Mouse (Mus musculus) left cerebral cortex, adult 2 months (tissue): ENCODE measurements around the gene Taf13. TPM values are rescaled to one million over a fixed set of nuclear protein-coding genes. Genes with fewer than 3 reads are reported as not detected.
A peak's percentile ranks its signal among the peaks of the same experiment; 100 is the strongest.

Source experiments
- DNase-seq, 2 experiments: peaks; one replicate each; pipeline ENCODE4 v3.0.0; 2021 to 2022; ENCODE audit warnings: low spot score in 2 of 2, mixed read lengths in 1 of 2; ENCODE audit errors: extremely low spot score in 1 of 2
- H3K27ac ChIP-seq: fragments of 200-600 bp; 2 replicates; pipeline ENCODE4 v1.8.1; 2022
- H3K4me3 ChIP-seq: fragments of 200-600 bp; 2 replicates; pipeline ENCODE4 v1.8.1; 2022
- CTCF ChIP-seq: fragments of 200-600 bp; IDR thresholded peaks from 2 replicates; pipeline ENCODE4 v1.8.1; 2022; ENCODE audit warnings: antibody characterized with exemption, mild to moderate bottlenecking, moderate library complexity
- intact Hi-C: fragments of 180-260 bp; cut with DNase I; formaldehyde crosslinking; loops from one replicate; pipeline ENCODE4 v1.15.1; 2025
- microRNA-seq, 2 experiments: library from miRNA; unstranded; fragments of <30 nt; microRNA quantifications; one replicate each; pipeline ENCODE4 v1.2.0; 2021
- total RNA-seq, 2 experiments: library from RNA; stranded (reverse); gene quantifications; 2 replicates each; pipeline ENCODE4 v1.2.3; 2021

The Taf13 gene
- total RNA-seq, 2 experiments from 2014 or later = 24.9 to 25.0 TPM

DNA sequence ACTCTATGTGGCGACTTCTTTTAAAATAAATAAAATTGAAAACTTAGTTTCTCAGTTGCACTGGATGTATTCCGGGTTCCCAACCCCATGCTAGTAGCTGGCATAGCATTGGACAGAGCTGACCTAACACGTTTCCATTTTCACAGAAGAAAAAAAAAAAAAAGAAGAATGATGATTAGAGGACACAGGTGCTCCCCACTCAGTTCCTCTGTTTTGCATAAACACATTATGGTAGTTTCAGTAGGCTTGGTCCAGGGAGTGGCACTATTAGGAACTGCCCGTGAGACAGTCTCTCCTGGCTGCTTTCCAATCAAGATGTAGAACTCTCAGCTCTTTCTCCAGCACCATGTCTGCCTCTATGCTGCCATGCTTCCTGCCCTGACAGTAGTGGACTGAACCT is 13.1 kb downstream of the Taf13 start:
- Histone ChIP-seq H3K27ac (no peak overlapping the region), H3K4me3 (no peak overlapping the region)
- TF ChIP-seq CTCF = no peak
- no peak for DNase-seq
- intact Hi-C loops = no loop called here

DNA sequence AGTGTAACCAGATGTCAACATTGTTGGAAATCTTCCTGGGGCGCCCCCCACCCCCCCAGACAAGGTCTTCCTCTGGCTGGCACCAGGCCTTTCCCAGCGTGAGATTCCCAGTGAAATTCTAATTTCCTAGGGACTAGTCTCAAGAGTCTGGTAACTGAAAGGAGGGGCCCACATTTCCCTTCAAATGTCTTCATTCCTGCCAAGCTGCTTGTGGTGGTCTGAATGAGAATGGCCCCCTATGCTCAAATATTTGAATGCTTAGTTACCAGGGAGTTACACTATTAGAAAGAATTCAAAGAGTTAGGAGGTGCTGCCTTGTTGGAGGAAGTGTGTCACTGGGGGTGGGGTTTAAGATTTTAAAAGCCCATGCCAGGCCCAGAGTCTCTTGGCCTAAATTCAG is 16.9 kb downstream of the Taf13 start:
- Histone ChIP-seq H3K4me3 (no peak overlapping the region), H3K27ac (no peak overlapping the region)
- TF ChIP-seq CTCF = no peak
- no peak for DNase-seq
- intact Hi-C loops = no loop called here

DNA sequence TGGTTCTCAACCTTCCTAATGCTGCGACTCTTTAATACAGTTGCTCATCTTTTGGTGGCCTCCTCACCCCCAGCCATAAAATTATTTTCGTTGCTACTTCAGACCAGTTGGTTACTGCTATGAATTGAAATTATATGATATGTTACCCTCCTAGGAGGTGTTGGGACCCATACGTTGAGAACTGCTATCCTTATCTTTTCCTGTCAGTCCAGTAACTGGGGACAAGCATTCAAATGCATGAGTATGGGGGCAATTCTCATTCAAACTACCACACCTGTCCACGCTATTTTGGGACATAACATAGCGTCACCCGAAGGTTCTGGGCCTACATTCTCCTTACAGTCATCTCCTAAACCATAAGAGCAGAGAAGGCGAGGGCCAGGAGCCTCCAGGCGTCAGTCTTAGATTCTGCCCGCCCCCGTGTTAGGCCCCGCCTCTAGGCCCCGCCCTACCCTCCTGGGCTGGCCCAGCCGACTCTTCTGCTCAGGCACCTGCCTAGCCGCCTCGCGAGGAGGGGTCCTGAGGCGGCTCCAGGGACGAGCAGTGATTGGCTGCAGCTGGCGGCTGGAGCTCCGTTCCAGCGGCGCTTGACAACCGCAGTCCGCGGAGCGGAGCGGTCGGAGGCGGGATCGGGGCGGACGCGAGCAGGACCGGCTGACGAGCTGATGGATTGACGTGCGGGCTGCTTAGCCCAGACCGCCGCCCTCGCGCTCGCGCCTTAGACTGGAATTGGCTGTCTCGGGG is 19.5 kb downstream of the Taf13 start, which contains the start of gene Wdr47:
Gene Wdr47, plus strand, starts transcription at position 494 of the 744 bp plus-strand sequence.
- intact Hi-C loops = no loop called here
- peak; percentile 96 for DNase-seq

DNA sequence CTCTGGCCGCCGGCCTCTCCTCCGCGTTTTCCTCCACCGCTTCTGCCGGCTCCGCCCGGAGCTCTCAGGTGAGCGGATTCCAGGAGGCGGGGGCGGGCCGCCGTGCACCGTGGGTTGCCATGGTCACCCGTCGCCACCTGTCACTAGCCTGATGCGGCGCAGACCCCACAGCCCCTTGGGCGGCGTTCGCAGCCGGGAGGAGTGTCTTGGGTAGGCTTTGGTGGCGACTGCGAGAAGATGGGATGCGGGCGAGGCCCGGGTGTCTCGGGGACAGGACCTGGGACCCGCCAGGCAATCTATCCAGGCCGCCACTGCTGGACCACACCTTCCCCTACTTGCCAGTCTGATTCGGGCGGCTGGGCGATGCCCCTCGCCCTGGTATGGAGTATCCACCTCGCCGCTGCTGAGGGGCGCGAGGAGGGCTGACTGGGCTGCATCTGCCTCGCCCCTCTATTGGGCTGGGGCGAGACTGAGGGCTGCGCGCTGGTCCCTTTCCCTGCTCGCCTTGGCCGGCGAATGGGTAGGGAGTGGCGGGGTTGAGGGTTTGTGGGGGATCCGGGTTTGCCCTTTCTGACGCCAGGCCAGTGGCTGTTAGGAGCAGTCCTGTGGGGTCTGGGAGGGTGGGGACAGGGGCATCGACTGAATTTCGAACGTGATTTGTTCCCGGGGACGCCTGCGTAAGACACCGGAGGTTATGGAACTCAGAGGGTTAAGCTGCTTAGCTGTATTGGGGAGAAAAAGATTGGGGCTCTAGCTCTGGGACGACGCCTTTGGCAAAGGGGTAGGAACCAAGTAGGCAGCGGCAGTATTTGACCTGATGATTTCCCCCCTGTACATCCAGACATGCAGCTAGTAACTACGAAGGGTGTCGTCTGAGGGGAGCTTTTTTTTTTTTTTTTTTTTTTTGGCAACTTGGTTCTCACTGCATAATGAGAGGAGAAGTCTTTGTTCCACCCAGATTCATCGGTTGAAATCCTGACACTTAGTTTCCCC is 20.3 kb downstream of the Taf13 start:
- peak; percentile 17 to 23 for DNase-seq
- peak overlapping the region; percentile 98 for H3K27ac ChIP-seq
- H3K4me3 ChIP-seq = peak overlapping the region; percentile 55
- no peak for TF ChIP-seq CTCF
- intact Hi-C loops = no loop called here

More for the DNA sequence above, 19.5 kb downstream of the Taf13 start, which contains the start of gene Wdr47:
- Histone ChIP-seq H3K4me3 (peak within 1 kb of the TSS; percentile 55), H3K27ac (peak within 1 kb of the TSS; percentile 98)
- no peak; the same call in none of the 2 replicates for TF ChIP-seq CTCF

GRCm38 (mm10) chr3:108608906-108609305 is 37.4 kb downstream of the Taf13 start:
- no peak for TF ChIP-seq CTCF
- intact Hi-C loops = no loop called here
- no peak overlapping the region for H3K4me3 ChIP-seq
- no peak overlapping the region for H3K27ac ChIP-seq
- no peak for DNase-seq

Small RNAs within 50 kb of the gene (microRNA-seq; reads per million reads assigned to microRNA genes)
- gene Gm22860 = 0 reads per million in 2 experiments

Other genes with a start within 250 kb of the Taf13 start
- 1 to 10 TPM in 1 of 2 experiments, not detected in 1; 1.0 TPM for gene Mybphl, start 206.8 kb upstream of the Taf13 start, total RNA-seq
- 10 to 100 TPM; 18.9 to 21.2 TPM for gene Psrc1, start 187.9 kb upstream of the Taf13 start, total RNA-seq
- gene Celsr2, start 156.1 kb upstream of the Taf13 start, total RNA-seq = 100 to 1,000 TPM; 163 to 185 TPM
- 100 to 1,000 TPM; 216 to 222 TPM for gene Sars, start 126.5 kb upstream of the Taf13 start, total RNA-seq
- 1 to 10 TPM; 2.4 to 2.5 TPM for gene 1700013F07Rik, start 37.5 kb upstream of the Taf13 start, total RNA-seq
- 10 to 100 TPM; 33.5 to 35.2 TPM for gene 5330417C22Rik, start 35.2 kb upstream of the Taf13 start, total RNA-seq
- 10 to 100 TPM; 40.9 to 46.1 TPM for gene Tmem167b, start 9.2 kb upstream of the Taf13 start, total RNA-seq
- gene Wdr47, start 19.6 kb downstream of the Taf13 start, total RNA-seq = 100 to 1,000 TPM; 125 to 135 TPM
- 10 to 100 TPM; 28.6 to 35.6 TPM for gene Clcc1, start 82.2 kb downstream of the Taf13 start, total RNA-seq
- 10 to 100 TPM; 12.2 to 13.5 TPM for gene Gpsm2, start 150.6 kb downstream of the Taf13 start, total RNA-seq
- not detected for gene Aknad1, start 168.0 kb downstream of the Taf13 start, total RNA-seq